Mouse (Mus musculus): ENCODE measurements around the gene Gli2. TPM values are rescaled to one million over a fixed set of nuclear protein-coding genes. Genes with fewer than 3 reads are reported as not detected.

Gli2 gene
- polyA plus RNA-seq (2015; fragmentation: Nextera tagmentation; extraction: Ambion mirVana): 4.0 and 4.3 TPM in 2 replicates

DNA sequence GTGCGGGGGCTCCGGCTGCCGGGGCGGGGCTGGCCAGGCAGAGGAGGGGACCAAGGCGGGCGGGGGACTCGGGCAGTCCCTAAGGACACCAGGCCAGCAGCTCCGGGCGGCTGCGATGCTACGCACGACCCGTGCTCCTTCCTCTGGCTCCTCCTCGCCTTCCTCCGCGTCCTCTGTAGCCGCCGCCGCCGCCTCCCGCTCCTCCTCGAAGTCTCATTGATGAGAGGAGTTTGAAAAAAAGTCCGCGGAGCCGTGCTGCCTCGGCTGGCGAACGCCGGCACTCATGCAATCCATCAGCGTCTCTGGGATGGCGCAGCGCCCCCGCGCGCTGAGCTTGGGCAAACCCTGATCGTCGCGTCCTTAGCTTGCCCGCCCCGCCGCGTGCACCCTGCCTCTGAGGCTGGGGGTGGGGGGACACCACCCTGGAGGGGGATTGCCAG, at the start of gene Gli2:
Gene Gli2, minus strand, starts transcription at position 218 of the 440 bp plus-strand sequence.
- WGBS: under 1% methylated on average over 42 of the region's 42 CpGs
- peak within 1 kb of the TSS; percentile 59 for H3K9ac ChIP-seq (replicated peaks; ENCODE audit: low read depth, low read length)
- peak within 1 kb of the TSS; percentile 53 for H3K4me3 ChIP-seq (replicated peaks; ENCODE audit: low read length)
- peak within 1 kb of the TSS; percentile 93 for H3K4me2 ChIP-seq (ENCODE audit: low read length)
- no peaks in the 10 kb centered on the region for H3K27me3 ChIP-seq (replicated peaks; ENCODE audit: control insufficient read depth, insufficient read depth, low read length)
- no peaks in the 10 kb centered on the region for H3K36me3 ChIP-seq (ENCODE audit: control insufficient read depth, insufficient read depth)
- H3K27ac ChIP-seq (ENCODE audit: low read length): peak within 1 kb of the TSS; percentile 79
- H3K4me1 ChIP-seq (replicated peaks; ENCODE audit: control insufficient read depth, insufficient read depth, low read length): peaks cover 48% of the 10 kb centered on the region
- H3K9me3 ChIP-seq (ENCODE audit: control insufficient read depth, low read length): no peaks in the 10 kb centered on the region
- ATAC-seq: peak; percentile 91

DNA sequence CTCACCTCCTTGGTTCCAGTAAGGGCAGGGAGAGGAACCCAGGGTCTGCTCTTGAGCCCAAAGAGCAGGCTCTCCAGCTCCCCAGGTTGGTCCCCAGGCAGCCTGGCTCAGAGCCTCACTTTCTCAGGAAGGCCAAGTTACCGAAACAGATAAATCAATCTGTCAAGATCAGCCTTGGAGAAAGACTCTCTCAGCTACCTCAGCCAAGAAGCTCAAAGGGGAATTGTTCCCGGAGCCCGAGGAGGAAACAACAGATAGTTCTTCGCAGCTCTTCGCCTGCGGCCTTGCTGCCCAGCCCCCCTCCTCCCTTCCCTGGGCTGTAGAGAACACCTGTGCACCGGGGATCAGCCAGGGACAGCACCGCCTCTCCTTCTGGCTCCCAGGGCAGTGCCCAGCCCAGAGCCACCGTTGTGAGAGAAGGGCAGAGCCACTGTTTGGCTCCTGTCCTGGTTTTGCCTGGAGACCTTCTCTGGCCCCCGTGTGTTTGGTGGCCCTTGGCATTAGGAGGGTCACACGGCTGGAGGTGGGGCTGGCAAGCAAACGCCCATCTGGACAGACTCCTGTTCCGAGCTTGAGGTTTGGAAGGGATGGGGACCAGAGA, 44.6 kb upstream of the Gli2 start:
- WGBS: 54% methylated on average over 13 of the region's 13 CpGs
- no peak for ATAC-seq
- H3K36me3 ChIP-seq (ENCODE audit: control insufficient read depth, insufficient read depth): no peaks in the 10 kb centered on the region

DNA sequence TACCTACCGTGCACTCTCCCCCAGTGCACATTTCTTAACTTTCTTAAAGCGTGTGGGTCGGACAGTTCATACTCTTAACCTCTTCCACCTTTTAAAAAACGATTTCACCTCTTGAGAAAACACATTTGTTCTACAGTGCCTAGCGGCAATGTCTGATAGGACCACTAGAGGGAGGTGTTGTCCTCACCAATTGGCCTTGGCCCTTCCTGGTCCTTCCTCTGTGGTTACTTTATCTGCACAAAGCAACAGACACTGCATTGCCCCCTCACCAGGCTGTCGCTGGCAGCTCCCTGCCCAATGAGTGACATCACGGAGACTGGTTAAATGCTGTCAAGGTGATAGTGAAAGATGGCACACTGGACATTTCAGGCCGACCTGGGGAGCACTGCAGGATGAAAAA, 40.3 kb upstream of the Gli2 start:
- Histone ChIP-seq H3K36me3 (ENCODE audit: control insufficient read depth, insufficient read depth) (no peaks in the 10 kb centered on the region), H3K4me3 (replicated peaks; ENCODE audit: low read length) (no peak overlapping the region), H3K9me3 (ENCODE audit: control insufficient read depth, low read length) (no peaks in the 10 kb centered on the region), H3K27me3 (replicated peaks; ENCODE audit: control insufficient read depth, insufficient read depth, low read length) (no peaks in the 10 kb centered on the region), H3K9ac (replicated peaks; ENCODE audit: low read depth, low read length) (no peak overlapping the region), H3K4me2 (ENCODE audit: low read length) (no peak overlapping the region), H3K4me1 (replicated peaks; ENCODE audit: control insufficient read depth, insufficient read depth, low read length) (no peaks in the 10 kb centered on the region), H3K27ac (ENCODE audit: low read length) (no peak overlapping the region)
- ATAC-seq: peak; percentile 68
- 14% methylated on average over 8 of the region's 8 CpGs for WGBS

More for the DNA sequence above, 44.6 kb upstream of the Gli2 start:
- no peak overlapping the region for H3K9ac ChIP-seq (replicated peaks; ENCODE audit: low read depth, low read length)
- no peaks in the 10 kb centered on the region for H3K9me3 ChIP-seq (ENCODE audit: control insufficient read depth, low read length)
- no peaks in the 10 kb centered on the region for H3K27me3 ChIP-seq (replicated peaks; ENCODE audit: control insufficient read depth, insufficient read depth, low read length)
- H3K4me2 ChIP-seq (ENCODE audit: low read length): no peak overlapping the region
- no peak overlapping the region for H3K4me3 ChIP-seq (replicated peaks; ENCODE audit: low read length)
- no peaks in the 10 kb centered on the region for H3K4me1 ChIP-seq (replicated peaks; ENCODE audit: control insufficient read depth, insufficient read depth, low read length)
- H3K27ac ChIP-seq (ENCODE audit: low read length): no peak overlapping the region

DNA sequence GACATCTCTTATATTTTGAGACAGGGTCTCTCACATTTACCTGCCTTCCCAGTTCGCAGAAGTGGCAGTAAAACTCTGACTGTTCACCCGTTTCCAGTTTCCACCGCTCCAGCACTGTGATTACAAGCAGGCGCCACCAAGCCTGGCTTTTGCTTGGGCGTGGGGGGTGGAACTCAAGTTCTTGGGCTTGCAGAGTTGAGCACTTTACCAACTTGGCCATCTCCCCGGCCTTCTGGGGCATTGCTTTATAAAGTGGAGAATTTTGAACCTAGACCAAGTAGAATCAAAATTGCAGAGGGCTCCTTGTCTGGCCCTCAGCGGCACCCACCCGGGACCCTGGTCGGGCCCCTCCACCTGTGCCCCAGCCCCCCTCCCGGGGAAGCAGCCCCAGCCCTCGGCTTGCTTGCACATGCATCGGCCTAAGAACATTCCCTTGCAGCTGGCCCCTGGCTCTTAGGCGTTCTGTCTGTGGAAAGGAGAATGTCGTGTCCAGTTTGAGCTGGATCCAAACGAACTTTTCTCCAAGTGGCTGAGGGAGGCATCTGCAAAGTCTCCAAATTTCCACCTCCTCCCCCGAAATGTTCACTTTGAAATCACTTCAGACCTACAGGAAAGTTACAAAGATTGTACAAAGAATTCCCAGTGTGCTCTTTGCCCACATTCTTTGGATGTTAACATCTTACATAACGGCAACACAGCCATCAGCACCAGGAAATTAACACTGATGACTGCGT, 36.6 kb upstream of the Gli2 start:
- Histone ChIP-seq H3K9ac (replicated peaks; ENCODE audit: low read depth, low read length) (no peak overlapping the region), H3K9me3 (ENCODE audit: control insufficient read depth, low read length) (no peaks in the 10 kb centered on the region), H3K36me3 (ENCODE audit: control insufficient read depth, insufficient read depth) (no peaks in the 10 kb centered on the region), H3K4me1 (replicated peaks; ENCODE audit: control insufficient read depth, insufficient read depth, low read length) (no peaks in the 10 kb centered on the region), H3K4me3 (replicated peaks; ENCODE audit: low read length) (no peak overlapping the region), H3K27me3 (replicated peaks; ENCODE audit: control insufficient read depth, insufficient read depth, low read length) (no peaks in the 10 kb centered on the region), H3K27ac (ENCODE audit: low read length) (no peak overlapping the region), H3K4me2 (ENCODE audit: low read length) (no peak overlapping the region)
- WGBS: 84% methylated on average over 18 of the region's 18 CpGs
- ATAC-seq: no peak

DNA sequence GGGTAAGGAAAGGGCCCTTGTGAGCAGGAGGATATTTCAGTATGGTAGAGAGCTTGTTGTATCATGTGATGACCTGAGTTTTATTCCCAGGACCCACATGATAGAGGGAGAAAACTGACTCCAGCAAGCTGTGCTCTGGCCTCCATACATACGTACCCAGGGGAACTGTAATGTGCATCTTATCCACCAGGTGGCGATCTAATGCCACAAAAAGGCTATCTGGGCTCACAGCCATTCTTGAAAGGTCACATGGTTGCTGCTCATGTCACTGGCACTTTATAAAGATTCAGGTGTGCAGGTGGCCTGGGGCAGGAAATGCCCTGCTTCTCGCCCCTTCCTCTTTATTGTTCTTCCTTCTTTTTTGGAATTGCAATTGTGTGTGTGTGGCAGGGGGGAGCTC, 34.1 kb upstream of the Gli2 start:
- Histone ChIP-seq H3K9ac (replicated peaks; ENCODE audit: low read depth, low read length) (no peak overlapping the region), H3K4me3 (replicated peaks; ENCODE audit: low read length) (no peak overlapping the region), H3K27me3 (replicated peaks; ENCODE audit: control insufficient read depth, insufficient read depth, low read length) (no peaks in the 10 kb centered on the region), H3K4me2 (ENCODE audit: low read length) (no peak overlapping the region), H3K4me1 (replicated peaks; ENCODE audit: control insufficient read depth, insufficient read depth, low read length) (no peaks in the 10 kb centered on the region; the same call in 1 of the 2 replicates), H3K27ac (ENCODE audit: low read length) (no peak overlapping the region), H3K9me3 (ENCODE audit: control insufficient read depth, low read length) (no peaks in the 10 kb centered on the region), H3K36me3 (ENCODE audit: control insufficient read depth, insufficient read depth) (no peaks in the 10 kb centered on the region)
- ATAC-seq: peak; percentile 34
- 4% methylated on average over 3 of the region's 3 CpGs for WGBS

DNA sequence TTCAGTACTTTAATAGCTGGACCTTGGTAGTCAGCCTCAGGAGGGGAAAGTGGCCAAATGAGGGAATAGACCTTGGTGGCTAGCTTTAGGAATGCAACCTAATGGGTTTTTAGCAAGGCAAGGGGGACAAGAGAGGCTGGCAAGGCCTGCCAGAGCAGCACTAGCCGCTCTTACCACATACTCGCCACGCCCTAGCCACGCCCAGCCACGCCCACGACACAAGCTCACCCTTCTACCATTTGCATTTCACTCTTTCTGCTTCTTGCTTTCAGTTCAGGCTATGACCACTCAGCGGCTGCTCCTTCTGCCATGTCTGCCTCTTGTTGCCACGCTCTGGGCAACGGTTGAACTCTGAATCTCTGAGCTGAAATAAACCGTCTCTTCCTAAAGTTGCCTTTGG, 32.4 kb upstream of the Gli2 start:
- no peak overlapping the region for H3K9ac ChIP-seq (replicated peaks; ENCODE audit: low read depth, low read length)
- no peak overlapping the region for H3K4me2 ChIP-seq (ENCODE audit: low read length)
- H3K27me3 ChIP-seq (replicated peaks; ENCODE audit: control insufficient read depth, insufficient read depth, low read length): no peaks in the 10 kb centered on the region
- H3K4me3 ChIP-seq (replicated peaks; ENCODE audit: low read length): no peak overlapping the region
- H3K4me1 ChIP-seq (replicated peaks; ENCODE audit: control insufficient read depth, insufficient read depth, low read length): no peaks in the 10 kb centered on the region; the same call in 1 of the 2 replicates
- no peak overlapping the region for H3K27ac ChIP-seq (ENCODE audit: low read length)
- no peaks in the 10 kb centered on the region for H3K9me3 ChIP-seq (ENCODE audit: control insufficient read depth, low read length)
- 64% methylated on average over 10 of the region's 10 CpGs for WGBS
- no peaks in the 10 kb centered on the region for H3K36me3 ChIP-seq (ENCODE audit: control insufficient read depth, insufficient read depth)
- no peak for ATAC-seq

DNA sequence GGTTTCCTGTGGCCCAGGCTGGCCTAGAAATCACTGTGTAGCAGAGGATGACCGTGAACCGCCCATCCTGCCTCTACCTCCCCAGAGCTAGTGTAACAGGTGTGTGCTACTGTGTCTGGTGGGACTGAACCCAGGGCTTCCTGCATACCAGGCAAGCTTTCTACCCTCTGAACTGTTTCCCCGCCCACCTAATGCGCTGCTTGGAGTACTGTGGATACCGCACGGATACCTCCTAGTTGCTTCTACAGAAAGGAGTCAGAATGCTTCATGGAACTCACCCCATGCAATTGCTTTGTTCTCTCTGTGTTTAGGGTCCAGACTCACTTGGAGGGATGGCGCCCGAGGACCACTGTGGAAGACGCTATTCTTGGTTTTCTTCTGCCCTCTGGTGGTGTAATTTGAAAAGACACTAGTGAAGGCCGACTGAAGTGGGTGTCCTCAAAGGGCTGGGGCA, 30.1 kb upstream of the Gli2 start:
- H3K9ac ChIP-seq (replicated peaks; ENCODE audit: low read depth, low read length): 0 out of 2 replicates have a peak overlapping the region, but pooled peaks have one; percentile 15
- no peaks in the 10 kb centered on the region for H3K9me3 ChIP-seq (ENCODE audit: control insufficient read depth, low read length)
- 20% methylated on average over 10 of the region's 10 CpGs for WGBS
- H3K4me2 ChIP-seq (ENCODE audit: low read length): peak overlapping the region; percentile 33; the same call in 1 of the 2 replicates
- H3K4me1 ChIP-seq (replicated peaks; ENCODE audit: control insufficient read depth, insufficient read depth, low read length): no peaks in the 10 kb centered on the region; the same call in 1 of the 2 replicates
- no peak overlapping the region for H3K27ac ChIP-seq (ENCODE audit: low read length)
- ATAC-seq: peak; percentile 67
- no peak overlapping the region for H3K4me3 ChIP-seq (replicated peaks; ENCODE audit: low read length)
- no peaks in the 10 kb centered on the region for H3K27me3 ChIP-seq (replicated peaks; ENCODE audit: control insufficient read depth, insufficient read depth, low read length)
- no peaks in the 10 kb centered on the region for H3K36me3 ChIP-seq (ENCODE audit: control insufficient read depth, insufficient read depth)

DNA sequence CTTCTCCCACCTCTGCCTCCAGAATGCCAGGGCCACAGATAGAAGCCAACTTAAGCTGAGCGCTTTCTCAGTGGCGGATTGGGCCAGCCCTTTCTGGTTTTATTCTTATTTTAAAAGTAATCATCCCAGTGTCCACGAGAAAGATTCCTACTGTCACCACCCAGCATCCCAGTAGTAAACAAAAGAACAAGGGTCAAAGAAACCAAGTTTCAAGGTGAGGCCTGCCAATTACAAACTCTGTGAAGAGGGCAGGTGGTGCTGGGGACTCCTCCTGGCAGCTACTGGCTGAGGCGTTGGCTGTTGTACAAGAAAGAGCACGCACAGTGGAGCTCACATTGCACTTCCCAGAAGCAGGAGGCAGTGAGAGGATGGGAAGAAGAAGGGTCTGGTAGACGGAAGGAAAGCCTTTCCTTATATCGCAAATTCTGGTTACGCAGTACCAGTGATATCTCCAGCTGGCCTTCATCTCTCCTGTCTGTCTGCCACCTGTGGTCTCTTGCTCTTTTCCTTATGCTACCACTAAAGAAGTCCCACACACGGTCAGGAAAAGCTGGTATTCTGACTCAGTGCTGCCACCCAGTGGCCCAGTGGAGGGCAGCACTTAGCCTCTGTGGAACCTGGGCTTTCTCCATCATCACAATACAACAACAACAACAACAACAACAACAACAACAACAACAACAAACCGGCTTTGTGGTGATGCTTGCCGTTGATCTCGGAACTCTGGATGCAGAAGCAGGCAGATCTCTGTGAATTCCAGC, 29.0 kb upstream of the Gli2 start:
- Histone ChIP-seq H3K4me1 (replicated peaks; ENCODE audit: control insufficient read depth, insufficient read depth, low read length) (no peaks in the 10 kb centered on the region; the same call in 1 of the 2 replicates), H3K27me3 (replicated peaks; ENCODE audit: control insufficient read depth, insufficient read depth, low read length) (no peaks in the 10 kb centered on the region), H3K36me3 (ENCODE audit: control insufficient read depth, insufficient read depth) (no peaks in the 10 kb centered on the region), H3K9me3 (ENCODE audit: control insufficient read depth, low read length) (no peaks in the 10 kb centered on the region), H3K9ac (replicated peaks; ENCODE audit: low read depth, low read length) (no peak overlapping the region), H3K4me3 (replicated peaks; ENCODE audit: low read length) (no peak overlapping the region), H3K27ac (ENCODE audit: low read length) (no peak overlapping the region), H3K4me2 (ENCODE audit: low read length) (no peak overlapping the region)
- 35% methylated on average over 12 of the region's 12 CpGs for WGBS
- ATAC-seq: peak; percentile 62

DNA sequence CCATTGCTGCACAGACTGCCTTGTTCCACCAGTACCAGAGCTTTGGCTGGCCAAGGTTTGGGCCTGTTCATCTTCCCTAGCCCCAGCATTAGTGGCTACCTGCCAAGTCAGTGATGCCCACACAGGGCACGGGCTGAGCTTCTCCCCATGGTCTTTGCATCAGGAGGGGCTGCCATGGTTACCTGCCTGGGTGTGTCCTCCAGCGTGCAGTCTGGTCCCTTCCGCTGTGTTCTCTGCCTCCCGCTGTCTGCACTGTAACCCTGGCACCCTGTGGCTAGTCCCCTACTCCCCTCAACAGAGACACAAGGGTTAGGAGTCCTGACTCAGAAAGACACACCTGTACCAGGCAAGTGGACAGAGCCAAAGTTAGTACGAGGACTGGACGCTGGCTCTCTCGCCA, 24.5 kb upstream of the Gli2 start:
- Histone ChIP-seq H3K27me3 (replicated peaks; ENCODE audit: control insufficient read depth, insufficient read depth, low read length) (no peaks in the 10 kb centered on the region), H3K9me3 (ENCODE audit: control insufficient read depth, low read length) (no peaks in the 10 kb centered on the region), H3K27ac (ENCODE audit: low read length) (no peak overlapping the region), H3K4me1 (replicated peaks; ENCODE audit: control insufficient read depth, insufficient read depth, low read length) (no peaks in the 10 kb centered on the region; the same call in 1 of the 2 replicates), H3K4me2 (ENCODE audit: low read length) (no peak overlapping the region), H3K36me3 (ENCODE audit: control insufficient read depth, insufficient read depth) (no peaks in the 10 kb centered on the region), H3K4me3 (replicated peaks; ENCODE audit: low read length) (no peak overlapping the region), H3K9ac (replicated peaks; ENCODE audit: low read depth, low read length) (no peak overlapping the region)
- no peak for ATAC-seq
- WGBS: 86% methylated on average over 7 of the region's 7 CpGs
